Mouse (Mus musculus) gastrocnemius, adult 18-20 months (tissue): ENCODE results near the gene Ggcx. TPM values are rescaled to one million over a fixed set of nuclear protein-coding genes. Genes with fewer than 3 reads are reported as not detected.
A peak's percentile ranks its signal among the peaks of the same experiment; 100 is the strongest.
"Not testable (repeated sequence)": the region's sequence is repeated elsewhere in the genome, so short reads cannot be mapped to it uniquely, and the experiment has no call there.

ENCODE experiments used
- DNase-seq: peaks from one replicate; pipeline ENCODE4 v3.0.0; 2021; ENCODE audit warnings: low spot score
- total RNA-seq, 2 experiments: library from RNA; stranded (reverse); gene quantifications; 2 replicates each; pipeline ENCODE4 v1.2.3; 2021

Gene Ggcx
- total RNA-seq, 2 experiments from 2014 or later, result 12.2 to 12.7 TPM

DNA sequence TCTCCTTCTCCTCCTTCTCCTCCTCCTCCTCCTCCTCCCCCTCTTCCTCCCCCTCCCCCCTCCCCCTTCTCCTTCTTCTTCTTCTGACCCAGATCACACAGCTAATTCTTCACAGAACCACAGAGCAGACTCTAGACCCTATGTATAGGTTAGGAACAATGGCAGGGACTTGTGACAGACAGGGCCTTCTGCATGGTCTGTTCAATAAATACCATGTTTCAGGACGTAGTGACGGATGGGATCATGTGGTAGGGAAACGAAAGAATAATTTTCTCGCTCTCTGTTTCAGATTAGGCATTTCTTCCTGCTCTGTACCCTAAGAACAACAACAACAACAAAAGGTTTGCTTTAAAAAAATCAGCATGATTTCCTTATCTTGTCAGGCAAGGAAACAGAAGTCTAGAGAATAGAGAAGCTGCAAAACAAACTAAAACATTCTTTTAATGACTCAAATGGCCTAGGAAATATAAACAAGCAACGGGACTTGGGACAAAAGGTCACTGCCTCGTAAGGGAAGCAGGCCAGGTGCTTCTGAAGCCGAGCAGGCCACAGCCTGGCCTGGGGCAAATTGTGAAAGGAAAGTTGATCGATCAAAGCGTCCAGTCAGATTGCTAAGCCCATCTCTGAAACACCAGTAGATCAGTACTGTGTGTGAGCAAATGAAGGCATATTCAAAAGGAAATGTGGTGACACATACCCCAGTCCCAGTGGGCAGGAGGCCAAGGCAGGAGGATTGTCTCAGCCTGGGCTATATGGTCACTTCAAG, 46.1 kb downstream of the Ggcx start:
- no peak for DNase-seq

- DNase-seq, result not testable (repeated sequence)
These were observed 48.6 kb downstream of the Ggcx start for GRCm38 (mm10) chr6:72462550-72463257.

DNA sequence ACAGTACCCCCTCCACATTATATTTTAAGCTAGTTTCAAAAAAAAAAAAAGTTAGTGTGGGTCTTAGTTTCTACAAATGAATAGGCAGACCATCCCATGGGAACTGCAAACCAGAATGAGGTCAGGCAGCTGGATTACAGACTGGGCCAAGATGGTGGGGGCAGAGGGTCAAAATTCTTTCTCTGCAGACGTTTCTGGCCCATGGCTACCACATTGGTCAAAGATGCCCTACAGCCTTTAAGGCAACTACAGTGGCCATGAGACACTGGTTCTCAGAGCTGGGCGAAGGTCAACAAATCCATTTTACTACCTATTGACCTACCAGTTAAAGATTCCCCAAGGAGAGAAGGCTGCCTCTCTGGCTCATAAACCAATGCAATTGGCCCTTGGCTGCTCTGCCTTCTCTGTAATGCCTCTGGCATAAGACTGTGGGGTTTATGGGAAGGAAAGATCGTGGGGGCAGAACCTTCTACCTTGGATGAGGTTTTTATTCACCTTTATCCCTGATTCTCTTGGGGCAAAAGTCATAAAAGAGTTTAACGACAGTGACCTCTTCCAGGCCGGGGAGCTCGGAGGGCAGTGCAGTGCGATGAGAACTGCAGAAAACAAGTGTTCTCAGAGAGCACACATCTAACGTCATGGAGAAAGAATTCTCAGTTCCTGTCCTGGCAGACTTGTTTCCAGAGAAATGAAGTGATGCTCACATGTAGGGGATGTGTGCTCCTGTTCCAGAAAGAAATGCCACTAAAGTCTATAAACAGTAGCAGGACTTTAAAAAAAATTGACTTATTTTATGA, 51.5 kb downstream of the Ggcx start:
- DNase-seq, result peak; percentile 58

GRCm38 (mm10) chr6:72466171-72466570, 52.1 kb downstream of the Ggcx start:
- no peak for DNase-seq

DNA sequence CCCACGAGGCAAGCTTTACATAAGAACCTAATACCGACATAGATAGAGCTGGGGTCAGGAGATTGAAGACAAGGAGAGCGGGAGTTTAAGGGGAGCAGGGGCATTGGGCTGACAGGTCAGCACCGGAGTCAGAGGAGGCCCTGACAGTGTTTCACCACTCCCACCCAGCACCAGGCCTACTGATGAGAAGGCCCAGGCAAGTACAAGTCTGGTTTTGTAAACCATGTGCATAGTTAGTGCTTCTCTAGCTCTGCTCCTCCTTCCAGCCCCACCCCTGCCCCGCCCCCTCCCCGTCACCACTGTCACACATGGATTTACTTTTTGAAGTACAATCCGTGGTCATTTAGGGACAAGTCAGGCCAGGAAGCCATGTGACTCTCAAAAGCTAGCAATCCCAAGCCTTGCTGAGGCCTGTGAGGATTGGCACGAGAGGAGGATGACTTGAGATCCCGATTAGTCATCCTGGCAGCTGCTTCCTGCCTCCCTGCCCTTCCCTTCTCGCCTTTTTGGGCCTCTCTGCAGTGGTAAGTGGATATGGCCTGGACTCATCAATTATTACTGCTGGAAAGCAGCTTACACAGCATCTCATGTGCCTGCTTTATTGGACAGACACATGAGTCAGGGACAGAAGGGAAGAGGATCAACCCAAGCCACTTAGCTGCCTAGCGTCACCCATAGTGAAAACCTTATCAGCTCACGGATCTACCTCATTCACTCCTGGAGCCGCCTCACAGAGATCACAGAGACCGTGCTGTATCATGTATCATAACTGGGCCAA, 59.3 kb downstream of the Ggcx start:
- peak; percentile 88 for DNase-seq

DNA sequence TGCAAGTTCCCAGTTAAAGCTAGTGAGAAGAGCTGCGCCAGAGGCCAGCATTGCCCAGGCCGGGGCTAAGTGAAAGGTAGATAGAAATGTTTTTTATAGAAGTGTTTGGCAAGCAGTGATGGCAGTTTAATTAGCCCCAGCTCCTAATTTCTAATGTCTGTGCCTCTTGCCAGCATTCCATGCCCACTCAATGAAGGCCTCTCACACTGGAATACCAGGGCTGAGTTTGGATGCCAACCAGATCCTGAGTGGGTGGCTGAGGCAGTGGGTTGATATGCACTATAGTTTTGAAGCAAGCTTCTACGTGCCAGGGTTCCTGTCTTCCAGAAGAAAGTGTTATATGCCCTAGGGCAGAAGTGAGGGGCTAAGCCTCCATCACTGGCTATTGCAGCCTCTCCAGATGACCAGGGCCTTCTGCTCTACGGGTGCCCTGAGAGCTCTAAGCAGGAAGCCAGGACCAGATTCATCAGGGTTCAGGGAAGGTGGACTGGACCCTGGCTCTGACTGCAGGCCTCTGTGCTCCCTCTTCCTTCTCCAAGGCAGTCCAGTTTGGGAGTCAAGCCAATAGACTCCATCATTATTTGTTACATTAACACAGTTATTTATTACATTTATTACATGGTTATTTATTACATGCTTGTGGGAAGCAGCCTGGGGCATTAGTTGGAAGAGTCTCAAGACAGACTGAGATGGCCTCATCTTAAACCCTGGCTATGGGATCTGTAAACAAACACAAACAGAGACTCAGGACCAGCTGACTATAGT, 61.3 kb downstream of the Ggcx start:
- DNase-seq, result no peak

GRCm38 (mm10) chr6:72476836-72477235, 62.7 kb downstream of the Ggcx start:
- DNase-seq, result no peak

- DNase-seq, result peak; percentile 28
These were observed 63.5 kb downstream of the Ggcx start for GRCm38 (mm10) chr6:72477621-72478020.

GRCm38 (mm10) chr6:72478691-72479090, 64.6 kb downstream of the Ggcx start:
- DNase-seq, result not testable (repeated sequence)

GRCm38 (mm10) chr6:72479645-72480421, 65.7 kb downstream of the Ggcx start:
- no peak for DNase-seq

DNA sequence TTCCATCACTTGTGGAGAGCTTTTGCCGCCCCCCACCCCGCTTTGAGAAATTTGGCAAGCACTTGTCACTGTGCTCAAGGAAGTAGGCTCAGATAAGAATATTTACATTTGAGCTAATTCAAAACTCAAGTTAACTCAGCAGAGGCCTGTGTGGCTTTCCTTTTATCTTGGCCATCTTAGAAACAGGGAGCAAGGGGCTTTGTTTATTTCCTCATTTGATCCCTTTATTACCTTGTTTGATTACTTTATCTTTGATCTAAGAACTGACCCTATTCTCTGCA, 66.3 kb downstream of the Ggcx start:
- DNase-seq, result no peak

Other genes starting within 250 kb of the Ggcx start
- gene Atoh8, start 178.7 kb upstream of the Ggcx start, total RNA-seq, result 1 to 10 TPM; 4.3 to 6.3 TPM
- gene Sftpb, start 109.7 kb upstream of the Ggcx start, total RNA-seq, result not detected
- 10 to 100 TPM; 17.9 to 20.2 TPM for gene Usp39, start 69.1 kb upstream of the Ggcx start, total RNA-seq
- 1 to 10 TPM; 7.2 to 8.0 TPM for gene 0610030E20Rik, start 67.0 kb upstream of the Ggcx start, total RNA-seq
- gene Tmem150a, start 58.9 kb upstream of the Ggcx start, total RNA-seq, result 10 to 100 TPM; 22.4 to 24.2 TPM
- 10 to 100 TPM; 27.0 to 27.6 TPM for gene Rnf181, start 47.4 kb upstream of the Ggcx start, total RNA-seq
- gene Vamp5, start 33.8 kb upstream of the Ggcx start, total RNA-seq, result 100 to 1,000 TPM; 107 to 121 TPM
- 10 to 100 TPM; 44.3 to 55.4 TPM for gene Vamp8, start 23.6 kb upstream of the Ggcx start, total RNA-seq
- gene Mat2a, start 25.2 kb downstream of the Ggcx start, total RNA-seq, result 10 to 100 TPM; 97.2 to 98.0 TPM
- gene Sh2d6, start 107.4 kb downstream of the Ggcx start, total RNA-seq, result 1 to 10 TPM in 1 of 2 experiments, under 1 TPM in 1; 0.93 to 1.3 TPM
- 10 to 100 TPM in 1 of 2 experiments, 1 to 10 TPM in 1; 9.2 to 14.3 TPM for gene Capg, start 130.1 kb downstream of the Ggcx start, total RNA-seq
- 1 to 10 TPM; 7.3 to 8.7 TPM for gene Elmod3, start 184.1 kb downstream of the Ggcx start, total RNA-seq
- gene Retsat, start 184.2 kb downstream of the Ggcx start, total RNA-seq, result 10 to 100 TPM; 62.7 to 71.1 TPM
- gene Tgoln1, start 202.7 kb downstream of the Ggcx start, total RNA-seq, result 10 to 100 TPM; 24.0 to 27.9 TPM